Mouse (Mus musculus) layer of hippocampus, adult 8-10 months (tissue): ENCODE measurements around the gene Gm10801. TPM values are rescaled to one million over a fixed set of nuclear protein-coding genes. Genes with fewer than 3 reads are reported as not detected.
"Not testable (repeated sequence)": the region's sequence is repeated elsewhere in the genome, so short reads cannot be mapped to it uniquely, and the experiment has no call there.

Experiments used
- DNase-seq, 2 experiments: peaks; one replicate each; pipeline ENCODE4 v3.0.0; 2022; ENCODE audit warnings: low spot score in 2 of 2
- total RNA-seq, 4 experiments: library from RNA; stranded (reverse); gene quantifications; 2 replicates each; pipeline ENCODE4 v1.2.4; 2022

Gene Gm10801
- total RNA-seq = under 1 TPM in 1 of 4 experiments, not detected in 3; 0.92 TPM

DNA sequence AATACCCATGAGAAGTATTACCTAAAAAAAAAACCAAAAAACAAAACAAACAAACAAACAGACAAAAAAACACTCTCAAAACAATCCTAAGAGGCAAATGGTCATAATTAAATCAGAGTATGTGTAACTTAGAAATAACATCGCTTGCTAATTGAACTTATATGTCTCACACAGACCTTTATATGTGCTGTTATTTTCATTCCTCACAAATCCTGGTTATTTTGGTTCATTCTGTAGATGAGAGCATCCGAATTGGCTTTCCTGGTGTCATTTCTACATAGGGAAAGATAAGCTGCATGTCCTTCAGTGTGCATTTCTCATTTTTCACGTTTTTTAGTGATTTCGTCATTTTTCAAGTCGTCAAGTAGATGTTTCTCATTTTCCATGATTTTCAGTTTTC lies at the start of gene Gm10801:
Gm10801 (plus strand) TSS at position 301 of the 400 bp plus-strand sequence.
- not testable (repeated sequence) for DNase-seq

DNA sequence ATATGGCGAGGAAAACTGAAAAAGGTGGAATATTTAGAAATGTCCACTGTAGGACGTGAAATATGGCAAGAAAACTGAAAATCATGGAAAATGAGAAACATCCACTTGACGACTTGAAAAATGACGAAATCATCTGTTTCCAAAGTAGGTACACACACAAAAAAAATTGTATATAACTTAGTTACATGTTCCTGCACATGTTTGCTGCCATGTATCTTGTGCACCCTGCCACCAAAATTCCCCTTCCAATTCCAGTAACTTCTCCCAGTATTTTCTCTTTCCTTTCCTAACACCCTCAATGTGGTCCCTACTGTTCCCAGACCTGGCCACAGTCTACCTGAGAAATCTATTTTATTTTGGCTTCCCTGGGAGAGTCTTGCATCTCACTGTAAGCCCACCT lies 5.2 kb downstream of the Gm10801 start, which contains the start of gene Gm10800:
Gm10800 (minus strand) TSS at position 101 of the 400 bp plus-strand sequence.
- DNase-seq = not testable (repeated sequence)

DNA sequence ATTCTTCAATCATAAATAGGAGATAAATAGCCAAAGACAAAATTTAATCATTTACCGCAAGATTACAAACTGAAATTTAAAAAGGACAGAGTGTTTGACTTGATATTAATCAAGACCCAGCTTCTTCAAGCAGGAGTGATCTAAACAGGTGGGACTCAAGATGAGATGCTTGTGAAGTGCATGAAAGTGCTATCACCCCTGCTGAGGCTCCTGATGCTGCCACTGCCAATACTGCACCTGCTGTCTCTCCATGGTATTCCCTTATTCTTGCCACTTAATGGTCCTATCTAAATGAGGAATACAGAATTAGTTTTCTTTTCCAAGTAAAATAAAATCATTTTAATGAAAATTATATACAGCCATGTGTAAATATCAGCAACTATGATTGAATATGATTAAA lies 35.5 kb downstream of the Gm10801 start:
- DNase-seq = no peak

Other genes with a start within 250 kb of the Gm10801 start
- 1 to 10 TPM in 1 of 4 experiments, under 1 TPM in 1, not detected in 2; 0.78 to 1.2 TPM for gene Gm10800, start 5.1 kb downstream of the Gm10801 start, total RNA-seq